27 mouse cellular contexts compared by ENCODE assay signal in the genomic region with DNA sequence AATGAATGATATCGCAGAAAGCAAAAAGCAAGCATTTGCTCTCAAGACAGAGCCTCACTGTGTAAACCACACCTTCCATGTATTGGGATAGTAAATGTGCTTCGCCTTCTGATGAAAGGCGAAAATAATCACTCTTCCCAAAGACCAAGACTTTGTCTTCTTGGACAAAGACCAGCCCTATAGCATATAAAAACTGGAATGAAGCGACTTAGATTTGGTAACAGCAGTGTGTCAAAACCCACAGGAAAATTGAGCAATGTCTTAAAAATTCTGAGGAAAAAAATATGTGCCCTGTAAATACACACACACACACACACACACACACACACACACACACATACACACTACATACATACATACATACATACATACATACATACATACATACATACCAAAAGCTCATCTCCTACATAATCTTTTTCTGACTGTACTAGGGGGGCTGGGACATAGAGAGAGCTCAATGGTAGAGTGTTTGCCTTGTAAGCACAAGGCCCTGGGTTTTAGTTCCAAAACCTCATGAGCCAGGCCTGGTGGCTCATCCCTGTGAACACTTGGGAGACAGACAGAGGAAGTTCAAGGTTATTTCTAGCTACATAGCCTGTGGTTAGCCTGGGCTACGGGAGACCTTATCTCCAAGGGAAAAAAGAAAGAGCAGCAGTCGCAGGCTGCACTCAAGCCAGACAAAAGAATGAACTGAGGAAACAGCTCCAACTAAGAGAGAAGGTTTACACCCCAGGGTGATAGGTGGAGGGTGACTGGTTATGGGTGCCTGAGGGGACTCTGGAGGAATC. TPM values are rescaled to one million over a fixed set of nuclear protein-coding genes. Genes with fewer than 3 reads are reported as not detected.
A peak's percentile ranks its signal among the peaks of the same experiment; 100 is the strongest.
DNase-seq lines count a peak whose midpoint lies in the region; ATAC-seq and TF ChIP-seq lines count a peak whose summit lies in the region.
"Had no signal": no experiment of that assay in that cellular context is flagged by ENCODE, and none has a peak within 500 bp of the region (broad histone marks: within the 10 kb centered on the region; RNA-seq: fewer than 3 reads in every experiment).

No protein-coding gene starts in this region.

- no peaks in the 10 kb centered on the region for H3K27me3 ChIP-seq in lung, postnatal 0 days (replicated peaks; ENCODE audit: insufficient read depth, low read length)
- no peaks in the 10 kb centered on the region for H3K27me3 ChIP-seq in liver, embryonic 15.5 days
- H3K27me3 ChIP-seq in midbrain, embryonic 13.5 days = no peaks in the 10 kb centered on the region
- H3K27me3 ChIP-seq: CH12.LX; embryonic facial prominence, embryonic 15.5 days; hindbrain, embryonic 12.5 days; limb, embryonic 13.5 days; Patski; stomach, embryonic 15.5 days had no signal

- no peak for TF ChIP-seq CTCF in lung, postnatal 0 days (IDR thresholded peaks at IDR 0.05)
- TF ChIP-seq CTCF in lung, adult 2 months (IDR thresholded peaks at IDR 0.05; ENCODE audit: insufficient read depth, low read length) = no peak

- TF ChIP-seq EP300 in lung, postnatal 0 days (IDR thresholded peaks at IDR 0.05) = no peak

- H3K9me3 ChIP-seq in lung, postnatal 0 days (ENCODE audit: low read length) = no peaks in the 10 kb centered on the region
- H3K9me3 ChIP-seq in liver, embryonic 15.5 days (replicated peaks) = no peaks in the 10 kb centered on the region
- H3K9me3 ChIP-seq in midbrain, embryonic 13.5 days = no peaks in the 10 kb centered on the region
- H3K9me3 ChIP-seq: embryonic facial prominence, embryonic 10.5 days; embryonic facial prominence, embryonic 15.5 days; hindbrain, embryonic 12.5 days; limb, embryonic 13.5 days; stomach, embryonic 15.5 days had no signal

- intact Hi-C loops in gastrocnemius, postnatal 36 days (cut with DNase I) = no loop called here

- no peak overlapping the region for H3K9ac ChIP-seq in lung, postnatal 0 days (replicated peaks; ENCODE audit: low read depth)
- no peak overlapping the region for H3K9ac ChIP-seq in liver, embryonic 15.5 days
- H3K9ac ChIP-seq in midbrain, embryonic 13.5 days (replicated peaks) = no peak overlapping the region
- H3K9ac ChIP-seq: embryonic facial prominence, embryonic 15.5 days; hindbrain, embryonic 12.5 days; limb, embryonic 13.5 days; lung, embryonic 14.5 days; stomach, embryonic 15.5 days had no signal

- no peaks in the 10 kb centered on the region for H3K36me3 ChIP-seq in lung, postnatal 0 days (ENCODE audit: insufficient read depth, low read length)
- H3K36me3 ChIP-seq in liver, embryonic 15.5 days (replicated peaks) = peaks cover 20% of the 10 kb centered on the region
- peaks cover 6% of the 10 kb centered on the region; the same call in 1 of the 2 replicates for H3K36me3 ChIP-seq in midbrain, embryonic 13.5 days
- H3K36me3 ChIP-seq: embryonic facial prominence, embryonic 15.5 days; stomach, embryonic 15.5 days had no signal

- no peak overlapping the region for H3K4me2 ChIP-seq in lung, postnatal 0 days (replicated peaks; ENCODE audit: low read depth, low read length)
- H3K4me2 ChIP-seq in liver, embryonic 15.5 days = no peak overlapping the region
- no peak overlapping the region for H3K4me2 ChIP-seq in midbrain, embryonic 13.5 days (replicated peaks)
- H3K4me2 ChIP-seq: embryonic facial prominence, embryonic 15.5 days; hindbrain, embryonic 12.5 days; limb, embryonic 13.5 days; lung, embryonic 14.5 days; stomach, embryonic 15.5 days had no signal

- no peak for TF ChIP-seq POLR2A in lung, adult 2 months (IDR thresholded peaks at IDR 0.05; ENCODE audit: borderline replicate concordance, extremely low read depth, low read depth, low read length)

- ATAC-seq in lung, postnatal 0 days = peak; percentile 23; the same call in 1 of the 2 replicates
- peak; percentile 58 for ATAC-seq in common myeloid progenitor, adult 5-6 weeks (replicated peaks; ENCODE audit: low read depth, poor library complexity, severe bottlenecking)
- ATAC-seq in liver, embryonic 15.5 days (ENCODE audit: insufficient read depth) = no peak
- ATAC-seq in megakaryocyte-erythroid progenitor cell, adult 5-6 weeks (replicated peaks; ENCODE audit: low FRiP score, low TSS enrichment, poor library complexity, severe bottlenecking) = peak; percentile 28; the same call in 1 of the 2 replicates
- ATAC-seq in midbrain, embryonic 13.5 days = no peak
- ATAC-seq: forebrain, embryonic 14.5 days; intestine, embryonic 16.5 days; midbrain, embryonic 16.5 days; Patski had no signal

- WGBS in lung, postnatal 0 days = 76% methylated on average over 6 of the region's 6 CpGs
- 81% methylated on average over 6 of the region's 6 CpGs for WGBS in lung, adult 2 months
- WGBS in liver, embryonic 15.5 days (ENCODE audit: insufficient replicate concordance) = 57% methylated on average over 6 of the region's 6 CpGs
- WGBS in midbrain, embryonic 13.5 days = 93% methylated on average over 6 of the region's 6 CpGs

- H3K4me1 ChIP-seq in lung, postnatal 0 days (ENCODE audit: insufficient read depth, low read depth, low read length) = no peaks in the 10 kb centered on the region
- no peaks in the 10 kb centered on the region for H3K4me1 ChIP-seq in lung, adult 2 months (ENCODE audit: control insufficient read depth, insufficient read depth, low read length)
- H3K4me1 ChIP-seq in liver, embryonic 15.5 days (replicated peaks) = peaks cover 40% of the 10 kb centered on the region
- H3K4me1 ChIP-seq in midbrain, embryonic 13.5 days (replicated peaks) = no peaks in the 10 kb centered on the region
- H3K4me1 ChIP-seq: embryonic facial prominence, embryonic 10.5 days; embryonic facial prominence, embryonic 15.5 days; hindbrain, embryonic 12.5 days; limb, embryonic 13.5 days; stomach, embryonic 15.5 days had no signal

- DNase-seq in lung, postnatal 0 days (ENCODE audit: low spot score) = peak; percentile 50
- no peak for DNase-seq in lung, adult 2 months
- DNase-seq in gastrocnemius, postnatal 36 days = no peak
- DNase-seq in layer of hippocampus, postnatal 25 days (ENCODE audit: extremely low spot score in 1 of 2, low spot score in 1 of 2) = no peak
- DNase-seq: adrenal gland, postnatal 14 days; cerebellum, adult 2 months; cerebellum, postnatal 14 days; gastrocnemius, postnatal 25 days; heart, postnatal 14 days; kidney, adult 8-10 months; kidney, postnatal 10 days; lung, embryonic 14.5 days; right cerebral cortex, postnatal 25 days had no signal

- H3K27ac ChIP-seq in lung, postnatal 0 days (ENCODE audit: low read length) = no peak overlapping the region
- H3K27ac ChIP-seq in liver, embryonic 15.5 days (replicated peaks) = peak overlapping the region; percentile 45; the same call in 1 of the 2 replicates
- H3K27ac ChIP-seq in midbrain, embryonic 13.5 days = no peak overlapping the region
- H3K27ac ChIP-seq: embryonic facial prominence, embryonic 10.5 days; embryonic facial prominence, embryonic 15.5 days; hindbrain, embryonic 12.5 days; limb, embryonic 13.5 days; stomach, embryonic 15.5 days had no signal

- H3K4me3 ChIP-seq in lung, postnatal 0 days (ENCODE audit: low read depth, low read length) = no peak overlapping the region
- no peak overlapping the region for H3K4me3 ChIP-seq in lung, adult 2 months (replicated peaks; ENCODE audit: extremely low read depth, low read depth, low read length)
- no peak overlapping the region for H3K4me3 ChIP-seq in liver, embryonic 15.5 days (replicated peaks)
- H3K4me3 ChIP-seq in midbrain, embryonic 13.5 days (replicated peaks) = no peak overlapping the region
- H3K4me3 ChIP-seq: embryonic facial prominence, embryonic 10.5 days; embryonic facial prominence, embryonic 15.5 days; hindbrain, embryonic 12.5 days; limb, embryonic 13.5 days; stomach, embryonic 15.5 days had no signal

RNA-seq across cellular contexts. Expression of a gene that starts 33.9 kb away (rescaled TPM):
- 4.3 and 5.0 TPM in 2 replicates for polyA plus RNA-seq in lung, postnatal 0 days (2015; fragmentation: Nextera tagmentation; extraction: Ambion mirVana)
- 17.3 and 18.7 TPM in 2 replicates for polyA plus RNA-seq in lung, adult 2 months (2012; rRNA removed)
- total RNA-seq in common myeloid progenitor, adult 5-6 weeks (2017) = 36.8 and 41.2 TPM in 2 replicates
- 23.9 and 29.7 TPM in 2 replicates for polyA plus RNA-seq in liver, embryonic 15.5 days (2015; fragmentation: Nextera tagmentation; extraction: Ambion mirVana)
- 52.0 and 57.5 TPM in 2 replicates for total RNA-seq in megakaryocyte-erythroid progenitor cell, adult 5-6 weeks (2014; fragmentation: Nextera tagmentation)
- 55.2 and 63.8 TPM in 2 replicates for total RNA-seq in megakaryocyte-erythroid progenitor cell, adult 5-6 weeks (2017)
- polyA plus RNA-seq in midbrain, embryonic 13.5 days (2015; fragmentation: Nextera tagmentation; extraction: Ambion mirVana) = 2.0 and 2.5 TPM in 2 replicates
- total RNA-seq in gastrocnemius, postnatal 36 days (2021) = 1 to 10 TPM; 6.6 to 6.7 TPM
- total RNA-seq in layer of hippocampus, postnatal 25 days (2021) = 1 to 10 TPM; 2.3 to 3.8 TPM

Comparison
In these comparisons a context has a peak if more than half of its experiments do, and no peak if none do; other contexts are left out.
1. ATAC-seq: peak in lung, postnatal 0 days (single experiment), common myeloid progenitor, adult 5-6 weeks (single experiment) and megakaryocyte-erythroid progenitor cell, adult 5-6 weeks (single experiment); none in liver, embryonic 15.5 days (single experiment) and midbrain, embryonic 13.5 days (single experiment).